Mouse (Mus musculus) testis, adult 10 weeks (tissue): Measurements from ENCODE around the gene Myl3. TPM values are rescaled to one million over a fixed set of nuclear protein-coding genes. Genes with fewer than 3 reads are reported as not detected.

ENCODE experiments used
- polyA plus RNA-seq: library from polyadenylated mRNA; stranded (reverse); fragments of 350-450 nt; fragmentation: Illumina TruSeq; extraction: RNeasy Lipid Tissue Mini Kit (QIAGEN cat#74804); gene quantifications from one replicate; pipeline ENCODE4 v1.2.3, GENCODE M21; 2014; ENCODE audit warnings: low read depth, low replicate concordance

Gene Myl3
- polyA plus RNA-seq: not detected

GRCm38 (mm10) chr9:110741711-110742294, at the start of gene Myl3:
Gene Myl3 (plus strand): TSS chr9:110741861.

DNA sequence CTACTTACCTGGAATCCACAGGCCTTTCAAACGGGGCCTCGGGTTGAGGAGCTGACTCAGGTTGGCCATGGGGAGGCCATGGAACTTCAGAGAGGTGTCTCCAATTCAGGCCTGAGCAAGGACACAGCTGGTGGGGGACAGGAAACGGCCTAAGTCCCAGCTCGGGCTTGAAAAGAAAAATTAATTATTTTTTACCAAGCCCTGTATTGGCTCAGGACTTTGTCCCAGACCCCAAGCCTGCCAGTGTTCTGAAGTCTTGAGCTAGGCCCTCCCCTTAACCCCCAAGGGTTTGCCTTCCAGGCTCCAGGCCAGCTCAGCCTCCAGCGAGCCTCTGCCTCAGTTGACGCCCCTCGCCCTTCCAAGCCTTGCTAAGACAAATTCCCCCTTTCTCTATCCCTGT, 5.3 kb downstream of the Myl3 start, which contains the start of gene Pth1r:
Gene Pth1r, minus strand, starts transcription at position 185 of the 400 bp plus-strand sequence.

GRCm38 (mm10) chr9:110797866-110798265, 56.2 kb downstream of the Myl3 start, which contains the start of gene Prss42:
Gene Prss42 (plus strand): TSS chr9:110798166.

GRCm38 (mm10) chr9:110813789-110814188, 72.1 kb downstream of the Myl3 start, which contains the start of gene Prss44:
Gene Prss44 (plus strand): TSS chr9:110813994.

Other genes starting within 250 kb of the Myl3 start
- gene Setd2, start 209.3 kb upstream of the Myl3 start, polyA plus RNA-seq: 72.6 TPM
- gene Nradd, start 117.4 kb upstream of the Myl3 start, polyA plus RNA-seq: 2.3 TPM
- 0.21 TPM for gene Nbeal2, start 87.7 kb upstream of the Myl3 start, polyA plus RNA-seq
- 1.4 TPM for gene Ccdc12, start 85.4 kb upstream of the Myl3 start, polyA plus RNA-seq
- gene Pth1r, start 5.3 kb downstream of the Myl3 start, polyA plus RNA-seq: 0.11 TPM
- 31.9 TPM for gene Prss42, start 56.3 kb downstream of the Myl3 start, polyA plus RNA-seq
- gene Prss44, start 72.1 kb downstream of the Myl3 start, polyA plus RNA-seq: 11.8 TPM
- gene Prss43, start 84.8 kb downstream of the Myl3 start, polyA plus RNA-seq: 7.0 TPM
- gene Prss45, start 92.7 kb downstream of the Myl3 start, polyA plus RNA-seq: 6.0 TPM
- gene Prss46, start 102.6 kb downstream of the Myl3 start, polyA plus RNA-seq: 21.8 TPM
- 5.6 TPM for gene Prss50, start 116.1 kb downstream of the Myl3 start, polyA plus RNA-seq
- gene Als2cl, start 138.0 kb downstream of the Myl3 start, polyA plus RNA-seq: 0.70 TPM
- gene Tmie, start 138.3 kb downstream of the Myl3 start, polyA plus RNA-seq: 1.7 TPM
- not detected for gene Fam240a, start 175.0 kb downstream of the Myl3 start, polyA plus RNA-seq
- gene Tdgf1, start 204.3 kb downstream of the Myl3 start, polyA plus RNA-seq: 0.41 TPM
- gene Lrrc2, start 209.7 kb downstream of the Myl3 start, polyA plus RNA-seq: 0.94 TPM
- gene Rtp3, start 248.7 kb downstream of the Myl3 start, polyA plus RNA-seq: 0.31 TPM